Mouse (Mus musculus) spleen, embryonic (tissue): ENCODE measurements around the gene Lats1.

Experiments used
- CTCF ChIA-PET: fragments of 350-600 bp; sonication (Branson Sonifier 250); formaldehyde crosslinking; loops from one replicate; lab custom pipeline; 2022; lab: Charles Lee

Gene Lats1

GRCm38 (mm10) chr10:7680731-7681301 is at the start of gene Lats1, which contains the start of gene Pcmt1:
Gene Lats1 (plus strand): TSS chr10:7681214.
Gene Pcmt1 (minus strand): TSS chr10:7681136.
- CTCF ChIA-PET = no interaction called here

- CTCF ChIA-PET = no interaction called here
These were observed 40.6 kb upstream of the Lats1 start for GRCm38 (mm10) chr10:7640366-7640765.

GRCm38 (mm10) chr10:7645911-7646310 is 35.1 kb upstream of the Lats1 start:
- CTCF ChIA-PET = no interaction called here

- CTCF ChIA-PET = interaction anchor here (0.6 kb wide), 1 partner anchor 13 kb away, joined by 3 read pairs; no protein-coding TSS in a partner anchor
These were observed 32.0 kb upstream of the Lats1 start for GRCm38 (mm10) chr10:7649059-7649458.

GRCm38 (mm10) chr10:7651057-7651456 is 30.0 kb upstream of the Lats1 start:
- CTCF ChIA-PET = no interaction called here

GRCm38 (mm10) chr10:7662471-7663141 is 18.4 kb upstream of the Lats1 start:
- CTCF ChIA-PET = interaction anchor here (0.7 to 0.9 kb wide), 2 partner anchors 12 to 13 kb away, joined by 3 read pairs; no protein-coding TSS in a partner anchor

- CTCF ChIA-PET = interaction anchor here (0.9 kb wide), 1 partner anchor 11 kb away, joined by 3 read pairs; no protein-coding TSS in a partner anchor
These were observed 17.6 kb upstream of the Lats1 start for GRCm38 (mm10) chr10:7663159-7664026.

- CTCF ChIA-PET = no interaction called here
These were observed 16.9 kb upstream of the Lats1 start for GRCm38 (mm10) chr10:7664027-7664526.

- CTCF ChIA-PET = no interaction called here
These were observed 16.1 kb upstream of the Lats1 start for GRCm38 (mm10) chr10:7664889-7665288.

GRCm38 (mm10) chr10:7667342-7667802 is 13.6 kb upstream of the Lats1 start, which contains the start of gene Nup43:
Gene Nup43 (plus strand): TSS chr10:7667503.
- CTCF ChIA-PET = no interaction called here

GRCm38 (mm10) chr10:7673673-7674072 is 7.3 kb upstream of the Lats1 start:
- CTCF ChIA-PET = interaction anchor here (1.0 kb wide), 1 partner anchor 11 kb away, joined by 3 read pairs; no protein-coding TSS in a partner anchor

- CTCF ChIA-PET = no interaction called here
These were observed 470 bp downstream of the Lats1 start for GRCm38 (mm10) chr10:7681343-7682025.

GRCm38 (mm10) chr10:7682249-7682648 is 1.2 kb downstream of the Lats1 start:
- CTCF ChIA-PET = no interaction called here

GRCm38 (mm10) chr10:7686902-7687301 is 5.9 kb downstream of the Lats1 start:
- CTCF ChIA-PET = no interaction called here

- CTCF ChIA-PET = no interaction called here
These were observed 14.3 kb downstream of the Lats1 start for GRCm38 (mm10) chr10:7695286-7695685.

GRCm38 (mm10) chr10:7700120-7700519 is 19.1 kb downstream of the Lats1 start:
- CTCF ChIA-PET = no interaction called here

- CTCF ChIA-PET = interaction anchor here (0.7 kb wide), 1 partner anchor 135 kb away, joined by 3 read pairs; no protein-coding TSS in a partner anchor
These were observed 21.6 kb downstream of the Lats1 start for GRCm38 (mm10) chr10:7702586-7702985.

- CTCF ChIA-PET = no interaction called here
These were observed 29.1 kb downstream of the Lats1 start for GRCm38 (mm10) chr10:7710121-7710520.

GRCm38 (mm10) chr10:7712506-7712905 is 31.5 kb downstream of the Lats1 start:
- CTCF ChIA-PET = no interaction called here

GRCm38 (mm10) chr10:7715056-7715455 is 34.0 kb downstream of the Lats1 start:
- CTCF ChIA-PET = no interaction called here
